Mouse (Mus musculus): ENCODE data around the gene Slitrk6. TPM values are rescaled to one million over a fixed set of nuclear protein-coding genes. Genes with fewer than 3 reads are reported as not detected.

The Slitrk6 gene
- 2.8 and 2.9 TPM in 2 replicates for polyA plus RNA-seq (2014; fragmentation: Nextera tagmentation; extraction: Ambion mirVana)

GRCm38 (mm10) chr14:110754484-110755307 lies at the start of gene Slitrk6:
Gene Slitrk6, minus strand, starts transcription at chr14:110755149.
- Histone ChIP-seq H3K9me3 (ENCODE audit: control insufficient read depth, low read length) (no peaks in the 10 kb centered on the region), H3K4me2 (ENCODE audit: low read depth, low read length) (peak within 1 kb of the TSS; percentile 12; the same call in 1 of the 2 replicates), H3K4me1 (ENCODE audit: control insufficient read depth, insufficient read depth, low read length) (no peaks in the 10 kb centered on the region), H3K9ac (replicated peaks; ENCODE audit: low read depth, low read length) (no peak within 1 kb of the TSS), H3K27ac (ENCODE audit: low read depth, low read length) (no peak within 1 kb of the TSS), H3K27me3 (ENCODE audit: control insufficient read depth, insufficient read depth, low read length) (no peaks in the 10 kb centered on the region), H3K36me3 (ENCODE audit: control insufficient read depth, insufficient read depth, low read length) (no peaks in the 10 kb centered on the region), H3K4me3 (ENCODE audit: low read depth, low read length) (peak within 1 kb of the TSS; percentile 13; the same call in 1 of the 2 replicates)
- peak; percentile 90 for ATAC-seq (ENCODE audit: low read depth)
- WGBS: 40% methylated on average over 11 of the region's 11 CpGs

DNA sequence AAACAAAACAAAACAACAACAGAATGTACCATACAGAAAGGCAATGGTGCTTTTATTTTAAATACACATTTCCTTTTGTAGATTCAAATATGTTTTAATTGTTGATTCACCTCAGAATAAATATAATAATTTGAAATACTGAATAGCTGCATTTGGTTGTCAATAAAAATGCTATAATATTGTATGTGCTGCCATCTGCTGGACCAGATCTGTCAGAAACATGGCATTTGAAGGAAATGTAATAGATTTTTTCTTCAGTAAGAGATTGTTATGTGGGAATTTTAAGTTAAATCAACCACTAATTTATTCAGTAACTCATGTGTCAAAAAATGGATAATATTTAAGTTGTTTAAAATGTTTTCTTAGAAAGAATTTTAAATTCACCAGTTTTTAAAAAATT lies 22.6 kb upstream of the Slitrk6 start:
- Histone ChIP-seq H3K4me2 (ENCODE audit: low read depth, low read length) (no peak overlapping the region), H3K9me3 (ENCODE audit: control insufficient read depth, low read length) (no peaks in the 10 kb centered on the region), H3K4me1 (ENCODE audit: control insufficient read depth, insufficient read depth, low read length) (no peaks in the 10 kb centered on the region), H3K27ac (ENCODE audit: low read depth, low read length) (no peak overlapping the region), H3K4me3 (ENCODE audit: low read depth, low read length) (no peak overlapping the region), H3K9ac (replicated peaks; ENCODE audit: low read depth, low read length) (no peak overlapping the region), H3K36me3 (ENCODE audit: control insufficient read depth, insufficient read depth, low read length) (no peaks in the 10 kb centered on the region), H3K27me3 (ENCODE audit: control insufficient read depth, insufficient read depth, low read length) (no peaks in the 10 kb centered on the region)
- no peak for ATAC-seq (ENCODE audit: low read depth)

DNA sequence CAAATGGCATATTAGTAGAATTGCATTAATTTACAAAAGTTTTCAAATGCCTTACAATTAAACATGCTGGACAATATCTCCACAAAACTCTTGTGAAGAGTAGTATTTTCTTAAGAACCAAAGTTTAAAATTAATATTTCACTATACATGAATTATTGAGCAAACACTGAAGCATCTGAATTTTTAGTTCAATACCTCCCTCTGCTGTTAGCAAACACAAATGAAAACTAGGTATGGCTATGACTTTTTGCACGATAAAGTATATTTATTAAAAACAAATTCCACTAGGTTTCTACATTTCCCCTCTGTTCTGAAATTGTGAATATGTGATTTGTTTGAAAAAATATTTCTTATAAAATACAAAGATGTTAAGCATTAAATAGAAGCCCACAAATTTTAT lies 15.7 kb upstream of the Slitrk6 start:
- no peak overlapping the region for H3K4me2 ChIP-seq (ENCODE audit: low read depth, low read length)
- WGBS: 93% methylated on average over 1 of the region's 1 CpGs
- no peaks in the 10 kb centered on the region for H3K9me3 ChIP-seq (ENCODE audit: control insufficient read depth, low read length)
- H3K4me3 ChIP-seq (ENCODE audit: low read depth, low read length): no peak overlapping the region
- no peaks in the 10 kb centered on the region for H3K4me1 ChIP-seq (ENCODE audit: control insufficient read depth, insufficient read depth, low read length)
- no peaks in the 10 kb centered on the region for H3K36me3 ChIP-seq (ENCODE audit: control insufficient read depth, insufficient read depth, low read length)
- no peaks in the 10 kb centered on the region for H3K27me3 ChIP-seq (ENCODE audit: control insufficient read depth, insufficient read depth, low read length)
- no peak for ATAC-seq (ENCODE audit: low read depth)
- no peak overlapping the region for H3K27ac ChIP-seq (ENCODE audit: low read depth, low read length)
- no peak overlapping the region for H3K9ac ChIP-seq (replicated peaks; ENCODE audit: low read depth, low read length)

DNA sequence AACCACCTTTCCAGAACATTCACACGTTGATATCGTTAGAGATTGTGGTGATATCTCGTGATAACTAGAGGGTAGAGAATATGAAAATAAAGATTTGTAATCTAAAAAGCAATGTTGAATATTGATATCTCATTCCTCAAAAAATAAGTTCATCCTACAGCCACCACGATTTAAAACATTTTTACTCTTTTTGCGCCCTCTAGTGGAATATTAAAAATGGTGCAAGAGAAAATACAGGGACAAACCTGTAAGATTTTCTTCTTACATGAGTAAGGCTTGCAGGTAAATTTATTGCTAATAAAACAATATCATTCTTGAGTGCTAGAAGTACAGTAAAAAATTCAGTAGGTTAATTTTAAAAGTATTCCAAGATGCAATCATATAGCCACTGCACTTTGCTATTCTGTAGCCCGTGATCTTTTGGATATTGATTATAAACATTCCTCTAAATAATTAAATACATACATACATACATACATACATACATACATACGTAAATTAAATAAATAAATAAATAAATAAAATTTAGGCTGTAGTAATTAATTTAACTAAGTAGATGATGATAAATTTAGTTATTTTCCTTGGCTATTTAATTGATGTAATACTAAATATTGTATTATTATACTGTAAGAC lies 7.8 kb upstream of the Slitrk6 start:
- Histone ChIP-seq H3K4me3 (ENCODE audit: low read depth, low read length) (no peak overlapping the region), H3K9ac (replicated peaks; ENCODE audit: low read depth, low read length) (no peak overlapping the region), H3K4me1 (ENCODE audit: control insufficient read depth, insufficient read depth, low read length) (no peaks in the 10 kb centered on the region), H3K27me3 (ENCODE audit: control insufficient read depth, insufficient read depth, low read length) (no peaks in the 10 kb centered on the region), H3K4me2 (ENCODE audit: low read depth, low read length) (no peak overlapping the region), H3K27ac (ENCODE audit: low read depth, low read length) (no peak overlapping the region), H3K9me3 (ENCODE audit: control insufficient read depth, low read length) (no peaks in the 10 kb centered on the region), H3K36me3 (ENCODE audit: control insufficient read depth, insufficient read depth, low read length) (no peaks in the 10 kb centered on the region)
- 19% methylated on average over 7 of the region's 7 CpGs for WGBS
- ATAC-seq (ENCODE audit: low read depth): no peak

- ATAC-seq (ENCODE audit: low read depth): no peak
- Histone ChIP-seq H3K27me3 (ENCODE audit: control insufficient read depth, insufficient read depth, low read length) (no peaks in the 10 kb centered on the region), H3K36me3 (ENCODE audit: control insufficient read depth, insufficient read depth, low read length) (no peaks in the 10 kb centered on the region), H3K9ac (replicated peaks; ENCODE audit: low read depth, low read length) (no peak overlapping the region), H3K9me3 (ENCODE audit: control insufficient read depth, low read length) (no peaks in the 10 kb centered on the region), H3K4me1 (ENCODE audit: control insufficient read depth, insufficient read depth, low read length) (no peaks in the 10 kb centered on the region), H3K4me3 (ENCODE audit: low read depth, low read length) (no peak overlapping the region), H3K4me2 (ENCODE audit: low read depth, low read length) (no peak overlapping the region), H3K27ac (ENCODE audit: low read depth, low read length) (no peak overlapping the region)
- WGBS: 60% methylated on average over 1 of the region's 1 CpGs
Observed at GRCm38 (mm10) chr14:110760909-110761308, 6.0 kb upstream of the Slitrk6 start.

- WGBS: 47% methylated on average over 4 of the region's 4 CpGs
Observed at GRCm38 (mm10) chr14:110755308-110755650, 330 bp upstream of the Slitrk6 start.

DNA sequence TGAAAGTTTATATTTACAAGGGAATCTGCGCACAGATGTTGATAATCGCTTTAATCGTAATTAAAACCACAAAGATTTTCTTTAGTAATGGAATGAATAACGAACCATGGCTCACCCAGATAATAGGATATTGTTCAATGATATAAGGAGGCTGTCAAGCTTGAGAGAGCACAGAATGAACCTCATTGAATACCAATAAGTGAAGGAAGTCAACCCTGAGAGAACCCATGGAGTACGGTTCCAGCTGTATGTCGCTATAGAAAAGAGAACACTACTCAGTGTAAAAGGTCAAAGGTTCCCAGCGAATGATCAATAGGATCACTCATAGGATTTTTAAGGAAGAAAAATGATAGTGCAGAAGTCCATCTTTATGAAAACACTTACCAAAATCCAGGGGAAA lies 15.1 kb downstream of the Slitrk6 start:
- no peak overlapping the region for H3K27ac ChIP-seq (ENCODE audit: low read depth, low read length)
- no peaks in the 10 kb centered on the region for H3K27me3 ChIP-seq (ENCODE audit: control insufficient read depth, insufficient read depth, low read length)
- H3K4me2 ChIP-seq (ENCODE audit: low read depth, low read length): no peak overlapping the region
- no peaks in the 10 kb centered on the region for H3K36me3 ChIP-seq (ENCODE audit: control insufficient read depth, insufficient read depth, low read length)
- H3K4me3 ChIP-seq (ENCODE audit: low read depth, low read length): no peak overlapping the region
- ATAC-seq (ENCODE audit: low read depth): peak; percentile 63; the same call in 1 of the 2 replicates
- no peaks in the 10 kb centered on the region for H3K9me3 ChIP-seq (ENCODE audit: control insufficient read depth, low read length)
- H3K4me1 ChIP-seq (ENCODE audit: control insufficient read depth, insufficient read depth, low read length): 0 out of 2 replicates have a peak, but pooled peaks cover 2% of the 10 kb centered on the region
- H3K9ac ChIP-seq (replicated peaks; ENCODE audit: low read depth, low read length): no peak overlapping the region
- 18% methylated on average over 7 of the region's 7 CpGs for WGBS

More at GRCm38 (mm10) chr14:110755308-110755650, 330 bp upstream of the Slitrk6 start:
- Histone ChIP-seq H3K4me3 (ENCODE audit: low read depth, low read length) (no peak overlapping the region), H3K27ac (ENCODE audit: low read depth, low read length) (no peak overlapping the region), H3K9ac (replicated peaks; ENCODE audit: low read depth, low read length) (no peak overlapping the region), H3K36me3 (ENCODE audit: control insufficient read depth, insufficient read depth, low read length) (no peaks in the 10 kb centered on the region), H3K27me3 (ENCODE audit: control insufficient read depth, insufficient read depth, low read length) (no peaks in the 10 kb centered on the region), H3K4me2 (ENCODE audit: low read depth, low read length) (peak overlapping the region; percentile 12; the same call in 1 of the 2 replicates), H3K9me3 (ENCODE audit: control insufficient read depth, low read length) (no peaks in the 10 kb centered on the region), H3K4me1 (ENCODE audit: control insufficient read depth, insufficient read depth, low read length) (no peaks in the 10 kb centered on the region)
- ATAC-seq (ENCODE audit: low read depth): no peak

DNA sequence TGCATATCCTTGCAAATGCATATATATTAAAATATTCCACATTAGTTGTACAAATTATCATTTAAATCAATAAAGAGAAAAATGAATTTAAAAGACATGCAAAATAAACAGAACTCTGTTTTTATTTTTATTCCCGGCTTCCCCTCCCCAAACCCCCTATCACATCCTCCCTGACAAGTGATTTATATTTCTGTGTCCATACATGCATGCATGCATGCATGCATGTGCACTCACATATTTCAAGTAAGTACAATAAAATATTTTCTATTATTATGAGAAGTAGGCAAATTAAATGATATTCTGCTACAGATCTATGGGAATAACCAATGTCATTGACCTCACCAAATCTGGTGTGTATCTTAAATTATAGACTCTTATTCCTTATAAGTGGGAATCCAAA lies 15.6 kb downstream of the Slitrk6 start:
- 37% methylated on average over 1 of the region's 1 CpGs for WGBS
- Histone ChIP-seq H3K27me3 (ENCODE audit: control insufficient read depth, insufficient read depth, low read length) (no peaks in the 10 kb centered on the region), H3K4me2 (ENCODE audit: low read depth, low read length) (no peak overlapping the region), H3K9me3 (ENCODE audit: control insufficient read depth, low read length) (no peaks in the 10 kb centered on the region), H3K27ac (ENCODE audit: low read depth, low read length) (no peak overlapping the region), H3K36me3 (ENCODE audit: control insufficient read depth, insufficient read depth, low read length) (no peaks in the 10 kb centered on the region), H3K9ac (replicated peaks; ENCODE audit: low read depth, low read length) (no peak overlapping the region), H3K4me3 (ENCODE audit: low read depth, low read length) (no peak overlapping the region), H3K4me1 (ENCODE audit: control insufficient read depth, insufficient read depth, low read length) (0 out of 2 replicates have a peak, but pooled peaks cover 2% of the 10 kb centered on the region)
- no peak for ATAC-seq (ENCODE audit: low read depth)

- no peak overlapping the region for H3K27ac ChIP-seq (ENCODE audit: low read depth, low read length)
- H3K27me3 ChIP-seq (ENCODE audit: control insufficient read depth, insufficient read depth, low read length): no peaks in the 10 kb centered on the region
- H3K4me3 ChIP-seq (ENCODE audit: low read depth, low read length): no peak overlapping the region
- ATAC-seq (ENCODE audit: low read depth): no peak
- no peak overlapping the region for H3K4me2 ChIP-seq (ENCODE audit: low read depth, low read length)
- no peaks in the 10 kb centered on the region for H3K4me1 ChIP-seq (ENCODE audit: control insufficient read depth, insufficient read depth, low read length)
- no peaks in the 10 kb centered on the region for H3K9me3 ChIP-seq (ENCODE audit: control insufficient read depth, low read length)
- 42% methylated on average over 4 of the region's 4 CpGs for WGBS
- no peak overlapping the region for H3K9ac ChIP-seq (replicated peaks; ENCODE audit: low read depth, low read length)
- no peaks in the 10 kb centered on the region for H3K36me3 ChIP-seq (ENCODE audit: control insufficient read depth, insufficient read depth, low read length)
Observed at GRCm38 (mm10) chr14:110728344-110728910, 26.5 kb downstream of the Slitrk6 start.
